Mouse (Mus musculus) midbrain, embryonic 12.5 days (tissue): ENCODE measurements at regions not wholly inside any gene's neighbourhood (a gene's known extent, or its start where the extent isn't known, plus 50 kb on each side); places are given as distances from the start of the nearest gene placed in this dataset.

Source experiments
- ATAC-seq: fragments of 200-750 bp; cut with Nextera tagmentation; 2 replicates; pipeline ENCODE4 v1.8.0; 2017; ENCODE audit warnings: low read depth, moderate TSS enrichment, moderate library complexity; ENCODE audit not compliant: low FRiP score
- H3K27ac ChIP-seq: fragments of 300-500 bp; sonication (generic); replicated peaks from 2 replicates; pipeline ENCODE4 v1.5.1; 2016; ENCODE audit warnings: mild to moderate bottlenecking
- H3K27me3 ChIP-seq: fragments of 300-500 bp; sonication (generic); 2 replicates; pipeline ENCODE4 v1.6.1; 2016; ENCODE audit warnings: mild to moderate bottlenecking
- H3K36me3 ChIP-seq: fragments of 300-500 bp; sonication (generic); 2 replicates; pipeline ENCODE4 v1.6.1; 2016
- H3K4me1 ChIP-seq: fragments of 300-500 bp; sonication (generic); 2 replicates; pipeline ENCODE4 v1.6.1; 2016
- H3K4me2 ChIP-seq: fragments of 300-500 bp; sonication (generic); replicated peaks from 2 replicates; pipeline ENCODE4 v1.6.1; 2016; ENCODE audit warnings: mild to moderate bottlenecking, moderate library complexity
- H3K4me3 ChIP-seq: fragments of 300-500 bp; sonication (generic); 2 replicates; pipeline ENCODE4 v1.5.1; 2016; ENCODE audit warnings: mild to moderate bottlenecking
- H3K9ac ChIP-seq: fragments of 300-500 bp; sonication (generic); replicated peaks from 2 replicates; pipeline ENCODE4 v1.6.1; 2016; ENCODE audit warnings: mild to moderate bottlenecking, moderate library complexity
- H3K9me3 ChIP-seq: fragments of 300-500 bp; sonication (generic); 2 replicates; pipeline ENCODE4 v1.6.1; 2016; ENCODE audit warnings: mild to moderate bottlenecking
- WGBS: fragments of 180-500 bp; shearing (Covaris S2); methylation state at CpG from one replicate; pipeline ENCODE4 v1.1.7; 2016; 5-methylcytosine and 5-hydroxymethylcytosine counted together

DNA sequence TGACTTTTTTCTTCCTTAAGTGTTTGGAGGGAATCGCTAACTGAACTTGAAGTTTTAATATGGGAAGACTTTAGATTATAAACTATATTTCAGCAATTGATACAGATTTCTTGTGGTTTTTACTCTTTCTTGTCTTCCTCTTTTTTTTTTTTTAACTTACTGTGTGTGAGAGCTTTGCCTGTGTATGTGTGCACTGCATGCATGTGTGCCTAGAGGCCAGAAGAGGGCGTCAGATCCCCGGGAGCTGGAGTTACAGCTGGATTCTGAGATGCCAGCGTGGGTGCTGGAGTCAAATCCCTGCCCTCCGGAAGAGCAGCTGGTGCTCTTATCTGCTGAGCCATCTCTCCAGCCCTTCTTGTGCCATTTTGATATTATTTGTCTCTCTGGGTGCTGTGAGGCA lies 129.6 kb downstream of the Trim33 start:
- no peak for ATAC-seq
- Histone ChIP-seq H3K36me3 (no peaks in the 10 kb centered on the region), H3K27me3 (no peaks in the 10 kb centered on the region), H3K4me1 (peaks cover 4% of the 10 kb centered on the region; the same call in 1 of the 2 replicates), H3K9me3 (no peaks in the 10 kb centered on the region), H3K4me3 (no peak overlapping the region), H3K27ac (no peak overlapping the region), H3K9ac (no peak overlapping the region), H3K4me2 (no peak overlapping the region)
- 84% methylated on average over 5 of the region's 5 CpGs for WGBS

DNA sequence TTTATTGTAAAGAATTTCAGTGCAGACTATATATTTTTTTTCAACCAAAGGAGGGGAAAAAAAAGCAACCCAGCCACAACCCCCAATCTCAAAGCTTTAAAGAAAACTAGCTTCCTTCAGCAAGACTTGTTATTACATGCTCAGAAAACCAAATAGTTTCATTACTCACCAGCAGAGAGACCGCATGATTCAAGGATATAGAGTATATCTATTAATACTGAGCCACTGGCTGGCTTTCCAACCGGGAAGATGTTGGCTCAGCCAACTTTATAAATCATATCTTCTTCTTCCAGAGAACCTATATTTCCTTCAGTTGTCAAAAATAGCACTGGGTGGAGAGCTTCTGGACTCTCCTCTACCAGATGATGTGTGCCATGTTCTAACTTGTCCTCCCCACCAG lies 133.2 kb downstream of the Trim33 start:
- no peaks in the 10 kb centered on the region for H3K36me3 ChIP-seq
- no peak overlapping the region for H3K9ac ChIP-seq
- H3K4me3 ChIP-seq: no peak overlapping the region
- H3K27ac ChIP-seq: no peak overlapping the region
- WGBS: 93% methylated on average over 2 of the region's 2 CpGs
- no peak overlapping the region for H3K4me2 ChIP-seq
- H3K9me3 ChIP-seq: no peaks in the 10 kb centered on the region
- no peaks in the 10 kb centered on the region for H3K4me1 ChIP-seq
- no peak for ATAC-seq
- no peaks in the 10 kb centered on the region for H3K27me3 ChIP-seq

- H3K4me2 ChIP-seq: no peak overlapping the region
- no peaks in the 10 kb centered on the region for H3K27me3 ChIP-seq
- H3K27ac ChIP-seq: no peak overlapping the region
- 80% methylated on average over 8 of the region's 8 CpGs for WGBS
- no peak for ATAC-seq
- no peaks in the 10 kb centered on the region for H3K36me3 ChIP-seq
- no peak overlapping the region for H3K4me3 ChIP-seq
- H3K4me1 ChIP-seq: peaks cover 11% of the 10 kb centered on the region
- no peaks in the 10 kb centered on the region for H3K9me3 ChIP-seq
- H3K9ac ChIP-seq: no peak overlapping the region
Observed at GRCm38 (mm10) chr3:103415051-103415695, 136.1 kb downstream of the Trim33 start.

DNA sequence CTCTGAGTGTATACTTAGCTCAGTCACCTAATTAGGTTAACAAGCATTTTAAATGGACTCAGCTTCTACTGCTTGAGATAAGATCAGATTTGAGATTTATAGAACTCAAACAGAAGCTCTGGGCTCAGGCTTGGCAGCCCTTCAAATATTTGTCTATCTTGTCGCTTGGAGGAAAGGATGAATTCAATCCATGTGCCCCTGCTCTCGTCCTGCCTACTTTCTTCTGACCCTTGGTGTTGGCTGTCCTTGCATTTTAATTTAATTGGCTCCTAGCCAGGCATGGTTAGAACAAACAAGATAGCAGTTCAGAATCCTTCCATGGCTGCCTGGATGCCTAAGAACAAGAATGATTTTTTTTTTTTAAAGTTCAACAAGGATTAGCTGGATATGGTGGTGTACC lies 137.2 kb downstream of the Trim33 start:
- Histone ChIP-seq H3K4me3 (no peak overlapping the region), H3K9me3 (no peaks in the 10 kb centered on the region), H3K4me2 (no peak overlapping the region), H3K27me3 (no peaks in the 10 kb centered on the region), H3K9ac (no peak overlapping the region), H3K27ac (no peak overlapping the region), H3K4me1 (peaks cover 23% of the 10 kb centered on the region), H3K36me3 (no peaks in the 10 kb centered on the region)
- 62% methylated on average over 2 of the region's 2 CpGs for WGBS
- no peak for ATAC-seq

GRCm38 (mm10) chr3:103417781-103418180 lies 138.7 kb downstream of the Trim33 start:
- WGBS: 94% methylated on average over 4 of the region's 4 CpGs
- Histone ChIP-seq H3K36me3 (no peaks in the 10 kb centered on the region), H3K9me3 (no peaks in the 10 kb centered on the region), H3K27me3 (no peaks in the 10 kb centered on the region), H3K27ac (no peak overlapping the region), H3K4me1 (peaks cover 27% of the 10 kb centered on the region), H3K4me3 (no peak overlapping the region), H3K4me2 (no peak overlapping the region), H3K9ac (no peak overlapping the region)
- no peak for ATAC-seq

- Histone ChIP-seq H3K4me1 (peaks cover 27% of the 10 kb centered on the region), H3K4me3 (no peak overlapping the region), H3K27ac (peak overlapping the region; percentile 74), H3K9me3 (no peaks in the 10 kb centered on the region), H3K4me2 (no peak overlapping the region), H3K9ac (no peak overlapping the region), H3K27me3 (no peaks in the 10 kb centered on the region), H3K36me3 (no peaks in the 10 kb centered on the region)
- peak; percentile 59; the same call in 1 of the 2 replicates for ATAC-seq
- 15% methylated on average over 4 of the region's 4 CpGs for WGBS
Observed at GRCm38 (mm10) chr3:103419761-103420620, 140.9 kb downstream of the Trim33 start.

- peak; percentile 64 for ATAC-seq
- Histone ChIP-seq H3K9me3 (no peaks in the 10 kb centered on the region), H3K27me3 (no peaks in the 10 kb centered on the region), H3K4me1 (peaks cover 27% of the 10 kb centered on the region), H3K9ac (no peak overlapping the region), H3K36me3 (no peaks in the 10 kb centered on the region), H3K4me3 (no peak overlapping the region), H3K4me2 (no peak overlapping the region), H3K27ac (peak overlapping the region; percentile 74)
- 53% methylated on average over 12 of the region's 12 CpGs for WGBS
Observed at GRCm38 (mm10) chr3:103420621-103421274, 141.7 kb downstream of the Trim33 start.

DNA sequence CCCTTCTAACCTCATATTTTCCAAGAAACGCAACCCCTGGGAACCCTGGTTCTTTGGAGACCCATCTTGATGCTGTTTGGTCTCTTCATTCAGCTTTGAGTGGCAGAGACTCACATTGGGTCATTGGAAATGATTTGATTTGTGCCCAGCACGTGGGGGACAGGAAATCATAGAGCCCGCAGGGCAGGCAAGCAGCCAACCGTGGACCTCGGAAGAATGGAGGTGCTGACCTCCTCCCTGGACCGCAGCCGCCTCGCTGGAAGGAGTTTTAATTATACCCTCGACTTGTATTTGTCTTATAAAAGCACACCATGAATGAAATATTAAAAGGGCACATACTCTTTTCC lies 142.2 kb downstream of the Trim33 start:
- no peak for ATAC-seq
- peak overlapping the region; percentile 74 for H3K27ac ChIP-seq
- WGBS: 42% methylated on average over 9 of the region's 9 CpGs

GRCm38 (mm10) chr3:103422806-103423205 lies 143.7 kb downstream of the Trim33 start:
- no peak for ATAC-seq
- H3K9me3 ChIP-seq: no peaks in the 10 kb centered on the region
- 87% methylated on average over 12 of the region's 12 CpGs for WGBS
- no peak overlapping the region for H3K9ac ChIP-seq
- H3K4me3 ChIP-seq: no peak overlapping the region
- H3K4me2 ChIP-seq: no peak overlapping the region
- no peak overlapping the region for H3K27ac ChIP-seq
- no peaks in the 10 kb centered on the region for H3K36me3 ChIP-seq
- H3K4me1 ChIP-seq: peaks cover 27% of the 10 kb centered on the region
- H3K27me3 ChIP-seq: no peaks in the 10 kb centered on the region

More for the DNA sequence above, 142.2 kb downstream of the Trim33 start:
- Histone ChIP-seq H3K9me3 (no peaks in the 10 kb centered on the region), H3K36me3 (no peaks in the 10 kb centered on the region), H3K27me3 (no peaks in the 10 kb centered on the region), H3K4me2 (no peak overlapping the region), H3K4me3 (no peak overlapping the region), H3K9ac (no peak overlapping the region), H3K4me1 (peaks cover 27% of the 10 kb centered on the region)

DNA sequence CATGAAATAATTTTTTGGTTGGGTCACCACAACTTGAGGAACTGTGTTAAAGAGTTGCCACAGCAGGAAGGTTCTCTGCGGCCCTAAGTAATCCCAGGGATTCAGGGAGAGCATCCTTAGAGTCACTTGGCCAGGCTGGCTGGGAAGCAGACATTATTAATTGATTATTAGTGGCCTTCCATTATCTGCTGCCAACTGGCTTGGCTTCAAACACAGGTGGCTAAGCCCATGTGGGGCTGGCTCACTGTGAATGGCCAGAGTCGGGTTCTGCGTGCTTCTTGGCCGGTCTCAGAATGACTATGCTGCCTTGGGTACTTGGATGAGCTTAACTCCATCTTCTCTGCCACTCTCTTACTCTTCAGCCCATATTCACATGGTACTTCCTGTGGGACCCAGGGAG lies 144.2 kb downstream of the Trim33 start:
- 96% methylated on average over 4 of the region's 4 CpGs for WGBS

DNA sequence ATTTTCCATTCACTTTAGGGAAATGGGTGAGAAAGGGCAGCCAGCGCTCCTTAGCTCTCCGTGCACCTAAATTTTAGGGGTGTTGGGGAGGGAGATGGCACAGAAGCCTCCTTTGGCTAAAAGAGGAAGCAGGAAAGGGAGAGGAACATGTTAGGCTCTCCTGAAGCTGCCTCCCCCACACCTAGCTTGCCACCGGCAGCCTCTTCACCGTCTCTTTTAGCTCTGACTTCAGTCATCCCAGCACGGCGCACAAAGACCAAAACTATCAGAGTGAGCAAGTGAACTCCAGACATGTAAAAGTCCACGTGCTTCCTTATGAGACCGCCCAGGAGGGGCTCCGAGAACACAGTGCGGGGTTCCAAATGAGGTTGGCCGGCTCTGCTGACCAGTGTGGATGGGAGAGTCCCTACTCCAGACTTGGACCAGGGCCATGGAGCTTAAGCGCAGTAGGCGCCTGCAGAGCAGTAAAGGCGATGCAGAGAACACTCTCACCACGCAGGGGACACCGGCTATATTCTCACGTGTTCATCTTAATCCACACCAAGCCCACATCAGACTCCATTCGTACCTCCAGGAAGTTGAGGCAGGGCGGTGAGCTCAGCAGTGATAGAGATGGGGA lies 146.8 kb downstream of the Trim33 start:
- H3K36me3 ChIP-seq: no peaks in the 10 kb centered on the region
- ATAC-seq: no peak
- H3K27me3 ChIP-seq: no peaks in the 10 kb centered on the region
- H3K4me2 ChIP-seq: no peak overlapping the region
- no peak overlapping the region for H3K27ac ChIP-seq
- WGBS: 85% methylated on average over 19 of the region's 19 CpGs
- H3K4me1 ChIP-seq: peaks cover 8% of the 10 kb centered on the region
- H3K9me3 ChIP-seq: no peaks in the 10 kb centered on the region
- H3K4me3 ChIP-seq: no peak overlapping the region
- H3K9ac ChIP-seq: no peak overlapping the region

More for the DNA sequence above, 144.2 kb downstream of the Trim33 start:
- H3K9me3 ChIP-seq: no peaks in the 10 kb centered on the region
- H3K27me3 ChIP-seq: no peaks in the 10 kb centered on the region
- no peak for ATAC-seq
- H3K9ac ChIP-seq: no peak overlapping the region
- no peaks in the 10 kb centered on the region for H3K36me3 ChIP-seq
- H3K4me2 ChIP-seq: no peak overlapping the region
- no peak overlapping the region for H3K27ac ChIP-seq
- H3K4me3 ChIP-seq: no peak overlapping the region
- peaks cover 27% of the 10 kb centered on the region for H3K4me1 ChIP-seq
